Mouse (Mus musculus) liver, embryonic 14.5 days (tissue): Measurements from ENCODE around the gene Gdf11.

Experiments
- CTCF ChIP-seq: IDR thresholded peaks from 2 replicates; pipeline ENCODE4 v1.5.1; 2016; ENCODE audit warnings: antibody characterized with exemption, low read depth, control low read depth
- EP300 ChIP-seq: IDR thresholded peaks from 2 replicates; pipeline ENCODE4 v1.6.1; 2016; ENCODE audit warnings: antibody characterized with exemption, low read depth

- TF ChIP-seq CTCF (no peak), EP300 (no peak)
Observed at GRCm38 (mm10) chr10:128897501-128897900, 6.0 kb upstream of the Gdf11 start.
